Comparison of ENCODE assay signal across 27 mouse cellular contexts in genomic region chr1:39770436-39770835, GRCm38 (mm10). TPM values are rescaled to one million over a fixed set of nuclear protein-coding genes. Genes with fewer than 3 reads are reported as not detected.
DNase-seq lines count a peak whose midpoint lies in the region; ATAC-seq lines count a peak whose summit lies in the region.
"Had no signal": no experiment of that assay in that cellular context is flagged by ENCODE, and none has a peak within 500 bp of the region (broad histone marks: within the 10 kb centered on the region; RNA-seq: fewer than 3 reads in every experiment).

No protein-coding gene starts in this region.

- WGBS in lung, embryonic 15.5 days, result 37% methylated on average over 5 of the region's 5 CpGs
- 85% methylated on average over 5 of the region's 5 CpGs for WGBS in embryonic facial prominence, embryonic 10.5 days

- H3K9ac ChIP-seq in lung, embryonic 15.5 days, result no peak overlapping the region
- H3K9ac ChIP-seq: embryonic facial prominence, embryonic 13.5 days; hindbrain, embryonic 14.5 days; limb, embryonic 15.5 days; liver, postnatal 0 days; midbrain, embryonic 15.5 days had no signal

- no peaks in the 10 kb centered on the region for H3K27me3 ChIP-seq in lung, embryonic 15.5 days
- H3K27me3 ChIP-seq in embryonic facial prominence, embryonic 10.5 days (replicated peaks; ENCODE audit: low read depth, poor library complexity, severe bottlenecking), result no peaks in the 10 kb centered on the region
- H3K27me3 ChIP-seq: embryonic facial prominence, embryonic 13.5 days; limb, embryonic 15.5 days; midbrain, embryonic 15.5 days had no signal

- peak; percentile 79 for ATAC-seq in lung, embryonic 15.5 days (ENCODE audit: borderline replicate concordance, extremely low read depth, low FRiP score, low TSS enrichment)
- ATAC-seq: forebrain, embryonic 14.5 days; intestine, postnatal 0 days; liver, postnatal 0 days; midbrain, embryonic 15.5 days had no signal

- no peaks in the 10 kb centered on the region for H3K36me3 ChIP-seq in lung, embryonic 15.5 days
- no peaks in the 10 kb centered on the region for H3K36me3 ChIP-seq in embryonic facial prominence, embryonic 10.5 days (replicated peaks)
- H3K36me3 ChIP-seq: embryonic facial prominence, embryonic 13.5 days; limb, embryonic 15.5 days; midbrain, embryonic 15.5 days had no signal

- peak overlapping the region; percentile 79 for H3K27ac ChIP-seq in lung, embryonic 15.5 days
- no peak overlapping the region for H3K27ac ChIP-seq in embryonic facial prominence, embryonic 10.5 days (replicated peaks)
- H3K27ac ChIP-seq: embryonic facial prominence, embryonic 13.5 days; hindbrain, embryonic 14.5 days; layer of hippocampus, adult 2 months; limb, embryonic 15.5 days; midbrain, embryonic 15.5 days had no signal

- intact Hi-C loops in gastrocnemius, postnatal 14 days (cut with DNase I; ENCODE audit: low total_unique reads), result no loop called here

- DNase-seq in gastrocnemius, postnatal 25 days, result peak; percentile 24
- no peak for DNase-seq in gastrocnemius, postnatal 14 days
- peak; percentile 26 for DNase-seq in kidney, postnatal 14 days
- DNase-seq in kidney, adult 18-20 months, result no peak
- DNase-seq in lung, postnatal 36 days, result peak; percentile 62
- DNase-seq in embryonic facial prominence, embryonic 10.5 days (ENCODE audit: low spot score), result no peak
- no peak for DNase-seq in ovary, postnatal 36 days (ENCODE audit: low spot score)
- DNase-seq: adrenal gland, adult 8-10 months; B cell, adult 2 months; cerebellum, adult 9-11 months; kidney, postnatal 10 days; liver, postnatal 0 days; retina, postnatal 1 day; right cerebral cortex, postnatal 4 days; thymus, postnatal 25 days had no signal

- peaks cover 43% of the 10 kb centered on the region for H3K4me1 ChIP-seq in lung, embryonic 15.5 days
- peaks cover 25% of the 10 kb centered on the region for H3K4me1 ChIP-seq in embryonic facial prominence, embryonic 10.5 days
- H3K4me1 ChIP-seq: midbrain, embryonic 15.5 days had no signal

- H3K9me3 ChIP-seq in lung, embryonic 15.5 days, result no peaks in the 10 kb centered on the region
- H3K9me3 ChIP-seq in embryonic facial prominence, embryonic 10.5 days, result no peaks in the 10 kb centered on the region
- H3K9me3 ChIP-seq: embryonic facial prominence, embryonic 13.5 days; limb, embryonic 15.5 days; midbrain, embryonic 15.5 days had no signal

- no peak overlapping the region for H3K4me2 ChIP-seq in lung, embryonic 15.5 days
- H3K4me2 ChIP-seq: embryonic facial prominence, embryonic 13.5 days; hindbrain, embryonic 14.5 days; limb, embryonic 15.5 days; midbrain, embryonic 15.5 days had no signal

- no peak overlapping the region for H3K4me3 ChIP-seq in lung, embryonic 15.5 days
- no peak overlapping the region for H3K4me3 ChIP-seq in embryonic facial prominence, embryonic 10.5 days
- H3K4me3 ChIP-seq: embryonic facial prominence, embryonic 13.5 days; layer of hippocampus, adult 2 months; limb, embryonic 15.5 days; midbrain, embryonic 15.5 days had no signal

RNA-seq across cellular contexts. Expression of gene Gm3646, which starts 34.7 kb away (rescaled TPM):
- 1 to 10 TPM in 1 of 2 experiments, not detected in 1; 1.7 TPM for total RNA-seq in gastrocnemius, postnatal 25 days (2021)
- total RNA-seq in gastrocnemius, postnatal 14 days (2021), result 1 to 10 TPM; 1.6 to 2.2 TPM
- not detected in 2 replicates for polyA plus RNA-seq in lung, embryonic 15.5 days (2015; fragmentation: Nextera tagmentation; extraction: Ambion mirVana)
- polyA plus RNA-seq in embryonic facial prominence, embryonic 10.5 days (2016; fragmentation: Nextera tagmentation; extraction: Ambion mirVana), result not detected in 2 replicates
- total RNA-seq: adrenal gland, adult 8-10 months; layer of hippocampus, adult 2 months; left cerebral cortex, postnatal 36 days; megakaryocyte-erythroid progenitor cell, adult 5-6 weeks; neutrophil, adult 5-6 weeks had no signal
- polyA plus RNA-seq: cortical plate, adult 2 months; embryonic facial prominence, embryonic 13.5 days; forebrain, embryonic 14.5 days; hindbrain, embryonic 14.5 days; intestine, postnatal 0 days; limb, embryonic 15.5 days; liver, postnatal 0 days; midbrain, embryonic 15.5 days had no signal

RNA-seq across cellular contexts. Expression of gene Rfx8, which starts 49.6 kb away (rescaled TPM):
- total RNA-seq in gastrocnemius, postnatal 25 days (2021), result under 1 TPM in 1 of 2 experiments, not detected in 1; 0.18 TPM
- under 1 TPM; 0.10 to 0.18 TPM for total RNA-seq in gastrocnemius, postnatal 14 days (2021)
- polyA plus RNA-seq in lung, embryonic 15.5 days (2015; fragmentation: Nextera tagmentation; extraction: Ambion mirVana), result 0.58 and 0.67 TPM in 2 replicates
- 0.43 and 0.56 TPM in 2 replicates for polyA plus RNA-seq in embryonic facial prominence, embryonic 10.5 days (2016; fragmentation: Nextera tagmentation; extraction: Ambion mirVana)
- total RNA-seq: megakaryocyte-erythroid progenitor cell, adult 5-6 weeks; neutrophil, adult 5-6 weeks had no signal
- polyA plus RNA-seq: liver, postnatal 0 days had no signal

Comparison
In these comparisons a context has a peak if more than half of its experiments do, and no peak if none do; other contexts are left out.
1. DNase-seq: peak in gastrocnemius, postnatal 25 days (single experiment), kidney, postnatal 14 days (single experiment) and lung, postnatal 36 days (single experiment); none in gastrocnemius, postnatal 14 days (single experiment), kidney, adult 18-20 months (single experiment), embryonic facial prominence, embryonic 10.5 days (single experiment) and ovary, postnatal 36 days (single experiment).